Mouse (Mus musculus): ENCODE measurements around the gene Zfp605.

GRCm38 (mm10) chr5:110099656-110100580 is 10.0 kb upstream of the Zfp605 start, which contains the start of gene Plcxd1:
- TF ChIP-seq CTCF (IDR thresholded peaks at IDR 0.05; ENCODE audit: borderline replicate concordance, extremely low read depth, insufficient read depth, insufficient read length) (no peak), POLR2A (IDR thresholded peaks at IDR 0.05; ENCODE audit: borderline replicate concordance, extremely low read depth, insufficient read depth, insufficient read length, poor library complexity, severe bottlenecking) (no peak)

Measured in brain, embryonic 14.5 days (tissue).